ENCODE assay signal across 15 mouse cellular contexts in genomic region chr2:115923247-115923646, GRCm38 (mm10).
DNase-seq lines count a peak whose midpoint lies in the region; ATAC-seq and TF ChIP-seq lines count a peak whose summit lies in the region.
"Had no signal": no experiment of that assay in that cellular context is flagged by ENCODE, and none has a peak within 500 bp of the region (broad histone marks: within the 10 kb centered on the region; RNA-seq: fewer than 3 reads in every experiment).

No protein-coding gene starts in this region.

- TF ChIP-seq CTCF in lung, embryonic 14.5 days (IDR thresholded peaks at IDR 0.05; ENCODE audit: low read depth) = no peak
- TF ChIP-seq CTCF in brain, embryonic 14.5 days (IDR thresholded peaks at IDR 0.05; ENCODE audit: borderline replicate concordance, extremely low read depth, insufficient read depth, insufficient read length) = no peak

- H3K4me3 ChIP-seq in lung, embryonic 14.5 days (ENCODE audit: low read depth, low read length) = no peak overlapping the region
- no peak overlapping the region for H3K4me3 ChIP-seq in forebrain, embryonic 15.5 days
- H3K4me3 ChIP-seq in neural tube, embryonic 14.5 days (ENCODE audit: low read depth, low read length) = no peak overlapping the region
- H3K4me3 ChIP-seq: gastrocnemius, adult 2 months; liver, embryonic 15.5 days; stomach, embryonic 15.5 days had no signal

- WGBS in lung, embryonic 14.5 days = 22% methylated on average over 6 of the region's 6 CpGs
- whole genome bisulfite sequencing in forebrain, embryonic 15.5 days = 14% methylated on average over 6 of the region's 6 CpGs
- WGBS in neural tube, embryonic 14.5 days = 16% methylated on average over 6 of the region's 6 CpGs

- no peak overlapping the region for H3K4me2 ChIP-seq in lung, embryonic 14.5 days
- H3K4me2 ChIP-seq in forebrain, embryonic 15.5 days (replicated peaks) = no peak overlapping the region
- H3K4me2 ChIP-seq in neural tube, embryonic 14.5 days (ENCODE audit: low read depth, low read length) = no peak overlapping the region
- H3K4me2 ChIP-seq: liver, embryonic 15.5 days; midbrain, embryonic 11.5 days; stomach, embryonic 15.5 days had no signal

- no peaks in the 10 kb centered on the region for H3K9me3 ChIP-seq in lung, embryonic 14.5 days (ENCODE audit: low read depth, low read length)
- no peaks in the 10 kb centered on the region for H3K9me3 ChIP-seq in forebrain, embryonic 15.5 days
- no peaks in the 10 kb centered on the region for H3K9me3 ChIP-seq in neural tube, embryonic 14.5 days (ENCODE audit: control insufficient read depth, low read length)
- H3K9me3 ChIP-seq: liver, embryonic 15.5 days; stomach, embryonic 15.5 days had no signal

- no peak for TF ChIP-seq POLR2A in brain, embryonic 14.5 days (IDR thresholded peaks at IDR 0.05; ENCODE audit: borderline replicate concordance, extremely low read depth, insufficient read depth, insufficient read length, poor library complexity, severe bottlenecking)

- no peak overlapping the region for H3K9ac ChIP-seq in lung, embryonic 14.5 days
- H3K9ac ChIP-seq in forebrain, embryonic 15.5 days (replicated peaks) = no peak overlapping the region
- no peak overlapping the region for H3K9ac ChIP-seq in neural tube, embryonic 14.5 days (replicated peaks; ENCODE audit: low read depth, low read length)
- H3K9ac ChIP-seq: liver, embryonic 15.5 days; stomach, embryonic 15.5 days had no signal

- peak; percentile 81 for ATAC-seq in lung, embryonic 14.5 days (ENCODE audit: insufficient read depth)
- ATAC-seq in forebrain, embryonic 15.5 days (replicated peaks) = peak; percentile 77
- peak; percentile 48; the same call in 1 of the 2 replicates for ATAC-seq in neural tube, embryonic 14.5 days (ENCODE audit: low read depth)

- no peak overlapping the region; the same call in 1 of the 2 replicates for H3K27ac ChIP-seq in lung, embryonic 14.5 days (ENCODE audit: low read depth)
- H3K27ac ChIP-seq in forebrain, embryonic 15.5 days (replicated peaks) = peak overlapping the region; percentile 74
- H3K27ac ChIP-seq in neural tube, embryonic 14.5 days (ENCODE audit: low read depth, low read length) = no peak overlapping the region
- H3K27ac ChIP-seq: gastrocnemius, adult 2 months; liver, embryonic 15.5 days had no signal

- H3K36me3 ChIP-seq in lung, embryonic 14.5 days (ENCODE audit: insufficient read depth) = no peaks in the 10 kb centered on the region; the same call in 1 of the 2 replicates
- H3K36me3 ChIP-seq in forebrain, embryonic 15.5 days = peaks cover 5% of the 10 kb centered on the region
- no peaks in the 10 kb centered on the region for H3K36me3 ChIP-seq in neural tube, embryonic 14.5 days (ENCODE audit: control insufficient read depth, insufficient read depth, low read length)
- H3K36me3 ChIP-seq: liver, embryonic 15.5 days; stomach, embryonic 15.5 days had no signal

- H3K4me1 ChIP-seq in lung, embryonic 14.5 days (ENCODE audit: insufficient read depth) = peaks cover 8% of the 10 kb centered on the region
- peaks cover 47% of the 10 kb centered on the region for H3K4me1 ChIP-seq in forebrain, embryonic 15.5 days
- H3K4me1 ChIP-seq in neural tube, embryonic 14.5 days (ENCODE audit: control insufficient read depth, insufficient read depth, low read length) = peaks cover 10% of the 10 kb centered on the region; the same call in 1 of the 2 replicates
- H3K4me1 ChIP-seq: liver, embryonic 15.5 days had no signal

- peak; percentile 81 for DNase-seq in lung, embryonic 14.5 days
- no peak for DNase-seq in lung, adult 18-20 months
- DNase-seq in brain, embryonic 14.5 days (ENCODE audit: low read depth) = peak; percentile 88
- DNase-seq in kidney, adult 9 months = no peak
- no peak for DNase-seq in thymus, postnatal 25 days
- DNase-seq: cerebellum, adult 8-10 months; gastrocnemius, adult 2 months; kidney, adult 11 months; right cerebral cortex, postnatal 25 days had no signal

- no peaks in the 10 kb centered on the region for H3K27me3 ChIP-seq in lung, embryonic 14.5 days (ENCODE audit: insufficient read depth, low read length)
- no peaks in the 10 kb centered on the region for H3K27me3 ChIP-seq in forebrain, embryonic 15.5 days
- no peaks in the 10 kb centered on the region for H3K27me3 ChIP-seq in neural tube, embryonic 14.5 days (ENCODE audit: control insufficient read depth, insufficient read depth, low read length)
- H3K27me3 ChIP-seq: CH12.LX; liver, embryonic 15.5 days; stomach, embryonic 15.5 days had no signal

Comparison
In these comparisons a context has a peak if more than half of its experiments do, and no peak if none do; other contexts are left out.
1. DNase-seq: peak in lung, embryonic 14.5 days (single experiment) and brain, embryonic 14.5 days (single experiment); none in lung, adult 18-20 months (0 of 2), kidney, adult 9 months (single experiment) and thymus, postnatal 25 days (single experiment).
2. Peak in every context shown above with its lines, with median percentiles within 50 percentile points of each other: ATAC-seq.